In genomic region chr8:120309326-120309725, GRCm38 (mm10) we compare ENCODE assay signal across 8 mouse cellular contexts.
DNase-seq lines count a peak whose midpoint lies in the region; ATAC-seq lines count a peak whose summit lies in the region.

No protein-coding gene starts in this region.

- H3K4me2 ChIP-seq in forebrain, embryonic 12.5 days: no peak overlapping the region
- no peak overlapping the region for H3K4me2 ChIP-seq in hindbrain, embryonic 12.5 days (replicated peaks)

- DNase-seq in right cerebral cortex, postnatal 10 days (ENCODE audit: low spot score in 2 of 2): peak; percentile 79 to 87
- DNase-seq in right cerebral cortex, adult 18-20 months: no peak
- no peak for DNase-seq in Muller cell, postnatal 12 days (ENCODE audit: inconsistent ontology term)
- no peak for DNase-seq in kidney, adult 18-20 months
- no peak for DNase-seq in MN1 (ENCODE audit: low spot score)

- no peak overlapping the region for H3K9ac ChIP-seq in forebrain, embryonic 12.5 days
- no peak overlapping the region for H3K9ac ChIP-seq in hindbrain, embryonic 12.5 days

- ATAC-seq in forebrain, embryonic 12.5 days (ENCODE audit: low FRiP score): peak; percentile 49
- ATAC-seq in hindbrain, embryonic 12.5 days (ENCODE audit: low FRiP score): peak; percentile 53
- ATAC-seq in megakaryocyte progenitor cell, adult 5-6 weeks (replicated peaks; ENCODE audit: poor library complexity): peak; percentile 23

- peaks cover 79% of the 10 kb centered on the region for H3K4me1 ChIP-seq in forebrain, embryonic 12.5 days
- peaks cover 48% of the 10 kb centered on the region for H3K4me1 ChIP-seq in hindbrain, embryonic 12.5 days

- H3K4me3 ChIP-seq in forebrain, embryonic 12.5 days (replicated peaks): no peak overlapping the region
- no peak overlapping the region for H3K4me3 ChIP-seq in hindbrain, embryonic 12.5 days

- H3K36me3 ChIP-seq in forebrain, embryonic 12.5 days (replicated peaks): no peaks in the 10 kb centered on the region
- H3K36me3 ChIP-seq in hindbrain, embryonic 12.5 days: no peaks in the 10 kb centered on the region

- H3K9me3 ChIP-seq in forebrain, embryonic 12.5 days: no peaks in the 10 kb centered on the region
- H3K9me3 ChIP-seq in hindbrain, embryonic 12.5 days (replicated peaks): no peaks in the 10 kb centered on the region

- H3K27me3 ChIP-seq in forebrain, embryonic 12.5 days: peaks cover 75% of the 10 kb centered on the region
- peaks cover 27% of the 10 kb centered on the region for H3K27me3 ChIP-seq in hindbrain, embryonic 12.5 days

- 31% methylated on average over 18 of the region's 18 CpGs for WGBS in forebrain, embryonic 12.5 days
- 33% methylated on average over 17 of the region's 18 CpGs for WGBS in hindbrain, embryonic 12.5 days

- peak overlapping the region; percentile 87 for H3K27ac ChIP-seq in forebrain, embryonic 12.5 days
- peak overlapping the region; percentile 83 for H3K27ac ChIP-seq in hindbrain, embryonic 12.5 days

Comparison
In these comparisons a context has a peak if more than half of its experiments do, and no peak if none do; other contexts are left out.
1. DNase-seq: peak in right cerebral cortex, postnatal 10 days (2 of 2); none in right cerebral cortex, adult 18-20 months (single experiment), Muller cell, postnatal 12 days (single experiment), kidney, adult 18-20 months (single experiment) and MN1 (single experiment).
2. Peak in every context shown above with its lines, with median percentiles within 50 percentile points of each other: ATAC-seq.